Mouse (Mus musculus): Measurements from ENCODE around the gene Ktn1.
A peak's percentile ranks its signal among the peaks of the same experiment; 100 is the strongest.

The Ktn1 gene

GRCm38 (mm10) chr14:47648218-47648617 lies at the start of gene Ktn1:
Ktn1 (plus strand) TSS chr14:47648448.
- DNase-seq = no peak

DNA sequence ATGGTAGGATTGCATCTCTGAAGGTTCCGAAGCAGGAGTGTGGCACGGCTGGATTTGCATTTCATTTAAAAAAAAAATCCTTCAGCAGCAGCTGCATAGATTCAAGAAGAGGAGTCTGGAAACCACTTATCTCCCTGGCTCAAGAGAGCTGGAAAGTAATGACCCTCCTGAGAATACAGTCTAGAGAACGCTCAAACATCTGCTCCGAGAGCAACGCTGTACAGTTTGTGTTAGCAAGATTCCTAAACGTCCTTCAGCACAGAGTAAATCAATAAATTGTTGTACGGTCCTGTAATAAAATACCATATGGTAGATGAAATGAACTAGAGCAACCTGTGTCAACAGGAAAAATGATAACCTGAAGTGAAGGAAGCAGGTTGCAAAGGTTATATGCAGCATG lies 35.0 kb upstream of the Ktn1 start:
- no peak for DNase-seq

GRCm38 (mm10) chr14:47618891-47619290 lies 29.4 kb upstream of the Ktn1 start:
- no peak for DNase-seq

DNA sequence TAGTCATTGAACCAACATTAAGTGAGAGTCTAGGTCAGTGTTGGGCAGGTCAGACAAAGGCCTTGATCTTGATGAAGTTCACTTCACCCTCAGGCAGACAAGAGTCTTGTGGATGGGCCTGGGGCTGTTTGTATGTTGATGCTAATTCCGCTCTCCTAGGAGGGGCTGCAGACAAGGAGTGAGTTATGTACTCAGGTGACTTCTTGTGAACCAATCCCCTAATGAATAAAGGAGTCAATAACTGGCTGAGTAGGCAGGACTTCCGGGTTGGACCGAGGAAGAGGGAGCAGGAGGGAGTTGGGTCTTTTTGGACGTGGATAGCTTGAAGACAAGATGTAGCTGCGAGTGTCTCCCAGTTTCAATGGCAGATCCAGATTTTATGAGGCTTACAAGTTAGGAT lies 26.3 kb upstream of the Ktn1 start:
- no peak for DNase-seq

- DNase-seq = no peak
Measured at GRCm38 (mm10) chr14:47624837-47625236, 23.4 kb upstream of the Ktn1 start.

- no peak for DNase-seq
Measured at GRCm38 (mm10) chr14:47626143-47626542, 22.1 kb upstream of the Ktn1 start.

DNA sequence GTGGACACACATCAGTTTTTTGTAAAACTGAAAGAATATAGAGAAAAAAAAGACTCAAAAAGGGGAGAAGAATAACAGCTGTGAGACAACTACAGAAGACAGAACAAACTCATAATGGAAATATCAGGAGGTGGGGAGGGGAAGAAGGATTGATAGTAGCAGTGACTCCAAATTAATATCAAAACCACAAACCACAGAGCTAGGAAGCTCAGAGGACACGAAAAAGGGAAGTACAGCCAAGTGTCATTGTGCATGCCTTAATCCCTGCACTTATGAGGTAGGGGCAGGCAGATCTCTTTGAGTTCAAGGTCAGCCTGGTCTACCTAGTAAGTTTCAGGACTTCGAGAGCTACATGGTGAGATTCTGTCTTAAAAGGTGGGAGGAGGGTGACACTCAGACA lies 21.4 kb upstream of the Ktn1 start:
- DNase-seq = no peak

DNA sequence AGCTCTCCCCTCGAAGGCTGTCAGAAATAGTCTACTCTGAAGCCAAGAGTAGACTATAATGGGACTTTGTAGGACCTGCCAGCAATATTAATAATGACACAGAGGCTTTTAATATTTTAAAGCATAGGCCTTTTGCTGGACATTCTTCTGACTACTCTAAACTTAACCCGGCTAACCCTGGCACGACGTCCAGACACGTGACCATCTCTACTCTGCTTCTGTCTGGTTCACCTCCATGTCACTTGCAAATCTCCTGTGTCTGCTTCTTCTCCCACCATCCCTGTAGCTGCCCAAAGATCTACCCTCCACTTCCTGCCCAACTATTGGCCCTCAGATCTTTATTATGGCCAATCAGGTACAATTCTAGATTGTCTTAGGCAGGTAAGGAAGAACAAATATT lies 20.9 kb upstream of the Ktn1 start:
- DNase-seq = no peak

- no peak for DNase-seq
Measured at GRCm38 (mm10) chr14:47632419-47632818, 15.8 kb upstream of the Ktn1 start.

GRCm38 (mm10) chr14:47634410-47634809 lies 13.8 kb upstream of the Ktn1 start:
- DNase-seq = no peak

GRCm38 (mm10) chr14:47634846-47635245 lies 13.4 kb upstream of the Ktn1 start:
- no peak for DNase-seq

DNA sequence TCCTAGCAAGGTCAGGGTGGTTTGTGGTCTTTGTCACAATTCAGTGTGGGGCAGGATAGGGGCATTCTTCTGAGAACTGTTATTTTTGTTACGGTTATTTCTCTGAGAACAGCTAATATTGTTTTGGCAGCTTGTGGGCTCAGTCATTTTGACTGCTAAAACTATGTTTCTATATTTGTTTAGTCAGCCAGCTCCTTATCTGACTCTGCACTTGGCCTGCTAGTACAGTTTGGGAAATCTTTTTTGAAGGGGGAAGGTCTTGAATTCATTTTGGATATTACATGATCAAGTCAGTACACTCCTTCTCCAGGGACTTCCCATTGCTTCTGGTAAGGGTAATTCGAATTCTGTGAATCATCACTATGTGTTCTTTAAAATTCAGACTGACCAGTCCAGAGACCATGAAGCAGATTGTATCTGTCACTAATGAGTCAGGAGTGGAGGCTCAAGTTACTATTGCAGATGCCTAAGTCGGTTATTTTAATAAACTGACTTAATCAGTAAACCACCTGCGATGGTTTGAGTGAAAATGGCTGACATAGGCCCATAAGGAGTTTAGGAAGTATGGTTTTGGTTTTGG lies 9.8 kb upstream of the Ktn1 start:
- DNase-seq = no peak

GRCm38 (mm10) chr14:47645620-47646019 lies 2.6 kb upstream of the Ktn1 start:
- DNase-seq = no peak

- DNase-seq = no peak
Measured at GRCm38 (mm10) chr14:47646246-47646645, 2.0 kb upstream of the Ktn1 start.

GRCm38 (mm10) chr14:47646696-47647516 lies 1.3 kb upstream of the Ktn1 start:
- DNase-seq = no peak

- DNase-seq = peak; percentile 77 to 80
Measured at GRCm38 (mm10) chr14:47648706-47649630, 720 bp downstream of the Ktn1 start.

DNA sequence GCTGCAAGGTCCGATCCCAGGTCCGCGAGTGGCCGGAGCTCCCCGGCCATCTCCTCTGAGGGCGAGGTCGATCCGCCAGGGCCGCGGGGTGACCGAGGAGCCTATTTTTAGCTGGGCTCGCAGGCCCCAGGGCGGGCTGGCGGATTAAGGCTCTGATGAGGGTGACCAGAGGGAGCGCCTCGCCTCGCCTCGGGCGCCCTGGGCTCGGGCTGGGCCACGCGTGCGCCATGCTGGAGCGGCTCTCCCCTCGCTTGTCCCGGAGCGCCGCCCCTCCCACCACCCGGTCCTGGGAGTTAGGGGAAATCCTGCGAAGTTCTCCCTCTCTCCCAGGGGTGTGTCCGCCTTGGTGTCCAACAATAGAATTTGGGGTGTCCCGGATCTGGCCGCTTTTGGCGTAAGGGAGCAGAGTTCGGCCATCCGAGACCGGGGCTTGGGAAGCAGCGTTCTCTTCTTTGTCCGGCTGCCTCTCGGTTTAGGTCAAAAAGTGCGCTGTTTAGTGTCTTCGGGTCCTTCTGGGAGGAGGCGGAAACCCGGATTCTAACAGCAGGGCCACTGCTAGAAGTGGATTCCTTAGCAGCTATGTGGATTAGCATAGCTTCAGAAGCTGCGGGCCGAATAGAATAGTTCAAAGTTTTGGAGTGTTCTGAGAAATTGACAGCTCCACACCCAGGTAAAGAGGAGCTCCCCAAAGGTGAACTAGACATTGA lies 1.5 kb downstream of the Ktn1 start:
- DNase-seq = peak in 1 of 2 experiments; percentile 58

DNA sequence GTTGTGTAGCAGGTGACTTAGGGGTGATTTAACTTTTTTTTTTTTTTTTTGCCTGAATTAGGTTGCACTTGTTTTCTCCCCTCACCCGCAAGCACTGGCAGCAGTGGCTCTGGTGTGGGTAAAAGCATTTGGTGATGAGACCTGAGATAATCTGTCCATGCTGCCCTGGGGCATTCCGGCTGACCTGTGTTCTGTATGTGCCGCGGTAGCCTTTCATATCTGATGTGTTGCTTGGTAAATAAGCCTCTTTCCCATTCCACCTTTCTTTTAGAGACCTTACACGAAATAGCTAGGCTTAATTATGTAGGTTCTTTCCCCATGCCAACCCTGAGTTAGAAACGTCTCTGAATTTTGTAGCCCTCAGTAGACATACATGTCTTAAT lies 2.1 kb downstream of the Ktn1 start:
- no peak for DNase-seq

- DNase-seq = no peak
Measured at GRCm38 (mm10) chr14:47651272-47651671, 3.0 kb downstream of the Ktn1 start.

DNA sequence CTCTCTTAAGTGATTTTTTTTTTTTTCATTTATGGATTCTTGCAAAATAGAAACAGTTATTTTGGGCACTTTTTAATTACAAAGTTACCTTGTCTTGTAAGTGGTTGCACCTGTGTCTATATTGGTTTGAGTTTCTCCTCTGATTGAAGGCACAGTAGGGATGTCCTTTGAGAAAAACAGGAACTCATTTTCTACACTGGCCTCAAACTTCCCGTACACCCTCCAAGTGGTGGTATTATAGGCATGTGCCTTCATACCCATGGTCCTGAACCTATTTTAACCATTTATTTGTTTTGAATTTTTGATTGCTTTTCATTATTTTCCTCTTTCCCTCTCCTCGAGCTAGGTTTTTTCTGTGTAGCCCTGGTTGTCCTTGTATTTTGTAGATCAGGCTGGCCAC lies 7.2 kb downstream of the Ktn1 start:
- no peak for DNase-seq

GRCm38 (mm10) chr14:47663844-47664469 lies 15.7 kb downstream of the Ktn1 start:
- DNase-seq = no peak

DNA sequence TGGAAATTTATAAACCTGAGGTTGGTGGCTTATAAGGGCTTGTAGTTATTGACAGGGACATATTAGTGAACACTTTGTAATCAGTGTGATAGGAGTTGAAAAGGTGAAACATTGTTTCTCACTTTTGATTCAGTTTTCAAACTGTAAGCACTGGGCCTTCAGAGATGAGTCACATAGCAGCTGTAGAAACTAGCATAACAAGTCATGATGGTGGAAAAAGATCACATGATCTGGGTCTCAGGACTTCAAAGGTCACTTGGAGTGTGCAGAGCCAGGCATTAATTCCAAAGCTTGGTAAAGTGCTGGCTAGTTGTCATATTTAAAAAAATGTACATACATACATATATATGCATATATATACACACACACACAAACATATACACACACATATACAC lies 16.2 kb downstream of the Ktn1 start:
- no peak for DNase-seq
